Comparison of ENCODE assay signal across 8 mouse cellular contexts in the genomic region with DNA sequence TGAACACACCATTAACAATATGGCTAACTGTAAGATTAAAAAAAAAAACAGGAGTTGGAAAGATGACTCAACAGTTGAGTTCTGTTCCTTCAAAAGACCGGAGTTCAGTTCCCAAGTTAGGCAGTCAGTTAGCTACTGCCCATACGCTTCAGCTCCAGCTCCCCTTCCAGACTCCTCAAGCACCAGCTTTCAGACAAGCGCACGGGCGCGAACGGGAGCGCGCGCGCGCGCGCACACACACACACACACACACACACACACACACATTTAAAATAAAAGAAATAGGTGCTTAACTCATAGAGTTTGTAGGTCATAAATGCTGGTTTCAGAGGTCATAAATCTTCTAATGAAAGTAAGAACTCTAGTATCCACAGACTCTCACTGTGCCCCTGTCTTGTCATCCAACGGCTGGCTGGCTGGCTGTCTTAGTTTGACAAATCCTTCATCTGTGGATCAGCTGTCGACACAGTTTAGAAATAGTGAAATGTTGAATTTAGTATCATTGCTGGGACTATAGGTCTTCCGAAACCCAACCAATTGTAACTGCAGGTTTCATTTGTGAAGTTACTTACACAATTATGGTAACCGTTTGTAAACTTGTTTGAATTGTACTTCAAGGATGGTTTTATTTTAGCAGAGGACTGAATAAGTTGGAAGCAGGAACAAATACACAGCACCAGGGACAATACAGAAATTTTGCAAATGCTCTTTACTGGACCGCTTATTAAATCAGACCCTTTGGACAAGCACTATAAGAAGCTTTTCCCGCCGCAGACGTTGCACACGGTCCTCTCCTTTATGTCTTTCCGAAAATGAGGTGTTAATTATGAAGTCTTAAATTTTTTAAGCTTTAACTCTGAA. TPM values are rescaled to one million over a fixed set of nuclear protein-coding genes. Genes with fewer than 3 reads are reported as not detected.
DNase-seq lines count a peak whose midpoint lies in the region; ATAC-seq and TF ChIP-seq lines count a peak whose summit lies in the region.

No protein-coding gene starts in this region.

- H3K36me3 ChIP-seq in kidney, adult 2 months (ENCODE audit: control insufficient read depth, insufficient read depth, low read length): no peaks in the 10 kb centered on the region
- no peaks in the 10 kb centered on the region for H3K36me3 ChIP-seq in forebrain, embryonic 13.5 days (ENCODE audit: poor library complexity, severe bottlenecking)
- no peaks in the 10 kb centered on the region for H3K36me3 ChIP-seq in hindbrain, embryonic 15.5 days
- H3K36me3 ChIP-seq in liver, embryonic 13.5 days: no peaks in the 10 kb centered on the region

- TF ChIP-seq CTCF in kidney, adult 2 months (conservative IDR thresholded peaks at IDR 0.05; ENCODE audit: insufficient read depth, insufficient read length, low read depth, low read length): no peak
- no peak for TF ChIP-seq CTCF in brain, embryonic 14.5 days (IDR thresholded peaks at IDR 0.05; ENCODE audit: borderline replicate concordance, extremely low read depth, insufficient read depth, insufficient read length)

- peaks cover 2% of the 10 kb centered on the region; the same call in 1 of the 2 replicates for H3K4me1 ChIP-seq in kidney, adult 2 months (ENCODE audit: control insufficient read depth, insufficient read depth, low read length)
- peaks cover 10% of the 10 kb centered on the region for H3K4me1 ChIP-seq in forebrain, embryonic 13.5 days
- peaks cover 9% of the 10 kb centered on the region for H3K4me1 ChIP-seq in hindbrain, embryonic 15.5 days (replicated peaks)
- H3K4me1 ChIP-seq in liver, embryonic 13.5 days (replicated peaks): peaks cover 49% of the 10 kb centered on the region

- ATAC-seq in forebrain, embryonic 13.5 days: no peak
- no peak for ATAC-seq in hindbrain, embryonic 15.5 days (ENCODE audit: low FRiP score, low read depth)
- peak; percentile 32 for ATAC-seq in liver, embryonic 13.5 days (ENCODE audit: low read depth)

- H3K4me2 ChIP-seq in forebrain, embryonic 13.5 days: peak overlapping the region; percentile 69
- peak overlapping the region; percentile 57 for H3K4me2 ChIP-seq in hindbrain, embryonic 15.5 days
- H3K4me2 ChIP-seq in liver, embryonic 13.5 days: peak overlapping the region; percentile 73

- H3K9ac ChIP-seq in forebrain, embryonic 13.5 days: peak overlapping the region; percentile 59
- peak overlapping the region; percentile 61 for H3K9ac ChIP-seq in hindbrain, embryonic 15.5 days
- peak overlapping the region; percentile 70 for H3K9ac ChIP-seq in liver, embryonic 13.5 days

- H3K27me3 ChIP-seq in kidney, adult 2 months (replicated peaks; ENCODE audit: control insufficient read depth, insufficient read depth, low read length): no peaks in the 10 kb centered on the region
- H3K27me3 ChIP-seq in forebrain, embryonic 13.5 days: no peaks in the 10 kb centered on the region
- no peaks in the 10 kb centered on the region for H3K27me3 ChIP-seq in hindbrain, embryonic 15.5 days
- H3K27me3 ChIP-seq in liver, embryonic 13.5 days: no peaks in the 10 kb centered on the region

- no peak for TF ChIP-seq POLR2A in kidney, adult 2 months (IDR thresholded peaks at IDR 0.05; ENCODE audit: low read depth, low read length)
- no peak for TF ChIP-seq POLR2A in brain, embryonic 14.5 days (IDR thresholded peaks at IDR 0.05; ENCODE audit: borderline replicate concordance, extremely low read depth, insufficient read depth, insufficient read length, poor library complexity, severe bottlenecking)

- 3% methylated on average over 24 of the region's 24 CpGs for WGBS in kidney, adult 2 months
- under 1% methylated on average over 24 of the region's 24 CpGs for WGBS in forebrain, embryonic 13.5 days
- WGBS in hindbrain, embryonic 15.5 days: under 1% methylated on average over 24 of the region's 24 CpGs
- WGBS in liver, embryonic 13.5 days (ENCODE audit: insufficient replicate concordance): under 1% methylated on average over 24 of the region's 24 CpGs

- peak overlapping the region; percentile 44 for H3K4me3 ChIP-seq in kidney, adult 2 months (ENCODE audit: insufficient read depth, low read depth, low read length)
- peak overlapping the region; percentile 50 for H3K4me3 ChIP-seq in forebrain, embryonic 13.5 days
- peak overlapping the region; percentile 58 for H3K4me3 ChIP-seq in hindbrain, embryonic 15.5 days
- peak overlapping the region; percentile 62 for H3K4me3 ChIP-seq in liver, embryonic 13.5 days (replicated peaks)

- no peak overlapping the region for H3K27ac ChIP-seq in kidney, adult 2 months (ENCODE audit: insufficient read depth, low read depth, low read length)
- no peak overlapping the region; the same call in 1 of the 2 replicates for H3K27ac ChIP-seq in forebrain, embryonic 13.5 days
- peak overlapping the region; percentile 13; the same call in 1 of the 2 replicates for H3K27ac ChIP-seq in hindbrain, embryonic 15.5 days (replicated peaks)
- peak overlapping the region; percentile 87 for H3K27ac ChIP-seq in liver, embryonic 13.5 days

- peak; percentile 69 for DNase-seq in kidney, adult 2 months
- DNase-seq in kidney, adult 11 months: no peak
- peak; percentile 91 for DNase-seq in brain, embryonic 14.5 days (ENCODE audit: low read depth)
- DNase-seq in liver, embryonic 13.5 days: peak; percentile 72
- peak; percentile 82 for DNase-seq in neural tube, embryonic 10.5 days (ENCODE audit: extremely low spot score, low spot score)
- peak; percentile 49 for DNase-seq in thymus, postnatal 25 days

- no peaks in the 10 kb centered on the region for H3K9me3 ChIP-seq in forebrain, embryonic 13.5 days (replicated peaks)
- no peaks in the 10 kb centered on the region for H3K9me3 ChIP-seq in hindbrain, embryonic 15.5 days
- no peaks in the 10 kb centered on the region for H3K9me3 ChIP-seq in liver, embryonic 13.5 days (replicated peaks)

RNA-seq across cellular contexts. Expression of a gene that starts 16.2 kb away (rescaled TPM):
- polyA plus RNA-seq in kidney, adult 2 months (2012; rRNA removed): not detected in 2 replicates
- polyA plus RNA-seq in brain, embryonic 14.5 days (2012; rRNA removed): 0.05 and 0.12 TPM in 2 replicates
- not detected in 2 replicates for polyA plus RNA-seq in forebrain, embryonic 13.5 days (2015; fragmentation: Nextera tagmentation; extraction: Ambion mirVana)
- 0.17 TPM in 1 of 2 replicates, not detected in the other for polyA plus RNA-seq in hindbrain, embryonic 15.5 days (2015; fragmentation: Nextera tagmentation; extraction: Ambion mirVana)
- 1.5 and 2.0 TPM in 2 replicates for polyA plus RNA-seq in liver, embryonic 13.5 days (2015; fragmentation: Nextera tagmentation; extraction: Ambion mirVana)

RNA-seq across cellular contexts. Expression of a gene that starts 25.8 kb away (rescaled TPM):
- 3.3 and 3.9 TPM in 2 replicates for polyA plus RNA-seq in kidney, adult 2 months (2012; rRNA removed)
- 7.2 and 8.3 TPM in 2 replicates for polyA plus RNA-seq in brain, embryonic 14.5 days (2012; rRNA removed)
- 12.4 and 13.4 TPM in 2 replicates for polyA plus RNA-seq in forebrain, embryonic 13.5 days (2015; fragmentation: Nextera tagmentation; extraction: Ambion mirVana)
- polyA plus RNA-seq in hindbrain, embryonic 15.5 days (2015; fragmentation: Nextera tagmentation; extraction: Ambion mirVana): 8.8 and 9.1 TPM in 2 replicates
- polyA plus RNA-seq in liver, embryonic 13.5 days (2015; fragmentation: Nextera tagmentation; extraction: Ambion mirVana): 8.3 and 9.1 TPM in 2 replicates

RNA-seq across cellular contexts. Expression of a gene that starts 39.2 kb away (rescaled TPM):
- not detected in 2 replicates for polyA plus RNA-seq in kidney, adult 2 months (2012; rRNA removed)
- polyA plus RNA-seq in brain, embryonic 14.5 days (2012; rRNA removed): 0.03 and 0.11 TPM in 2 replicates
- polyA plus RNA-seq in forebrain, embryonic 13.5 days (2015; fragmentation: Nextera tagmentation; extraction: Ambion mirVana): 0.08 and 0.21 TPM in 2 replicates
- 0.06 and 0.08 TPM in 2 replicates for polyA plus RNA-seq in hindbrain, embryonic 15.5 days (2015; fragmentation: Nextera tagmentation; extraction: Ambion mirVana)
- not detected in 2 replicates for polyA plus RNA-seq in liver, embryonic 13.5 days (2015; fragmentation: Nextera tagmentation; extraction: Ambion mirVana)

Comparison
In these comparisons a context has a peak if more than half of its experiments do, and no peak if none do; other contexts are left out.
1. H3K27ac ChIP-seq: peak in hindbrain, embryonic 15.5 days (single experiment) and liver, embryonic 13.5 days (single experiment); none in kidney, adult 2 months (single experiment) and forebrain, embryonic 13.5 days (single experiment).
2. Peak in every context shown above with its lines, with median percentiles within 50 percentile points of each other: H3K4me3 ChIP-seq, H3K4me2 ChIP-seq and H3K9ac ChIP-seq.